Mouse (Mus musculus): Measurements from ENCODE around the gene Ptgir.

DNA sequence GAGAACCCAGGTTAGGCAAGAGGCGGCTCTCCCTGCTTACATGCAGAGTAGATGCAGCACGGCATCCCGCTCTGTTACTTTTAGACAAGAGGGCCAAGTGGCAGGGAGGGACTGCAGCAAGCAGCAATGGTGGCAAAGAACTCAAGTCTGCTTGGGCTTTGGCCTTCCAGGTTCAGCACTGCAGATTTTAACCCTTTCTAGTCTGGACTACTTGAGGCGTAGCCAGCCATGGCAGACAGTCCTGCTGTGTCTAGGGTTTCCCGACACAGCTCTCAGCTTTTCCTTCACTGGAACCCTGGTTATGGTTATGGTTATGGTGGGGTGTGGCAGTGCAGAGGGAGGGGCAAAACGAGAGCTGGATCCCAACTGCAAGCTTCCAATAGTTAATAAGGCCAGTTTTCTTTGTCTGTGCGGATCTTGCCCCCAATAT, 13.9 kb downstream of the Ptgir start:
- TF ChIP-seq CTCF (IDR thresholded peaks at IDR 0.05; ENCODE audit: low read depth) (no peak), EP300 (IDR thresholded peaks at IDR 0.05; ENCODE audit: low read depth) (no peak)

Measured in liver, postnatal 0 days (tissue).